Mouse (Mus musculus) MEL (cell line): Measurements from ENCODE around the gene Sap18. TPM values are rescaled to one million over a fixed set of nuclear protein-coding genes. Genes with fewer than 3 reads are reported as not detected.
"Not testable (repeated sequence)": the region's sequence is repeated elsewhere in the genome, so short reads cannot be mapped to it uniquely, and the experiment has no call there.

Experiments used
- DNase-seq: peaks from one replicate; pipeline ENCODE4 v3.0.0; 2011; ENCODE audit warnings: low read depth, low spot score
- H3K27ac ChIP-seq: 2 replicates; pipeline ENCODE4 v1.5.1; 2012; ENCODE audit warnings: low read depth, mild to moderate bottlenecking, control low read depth, low read length, moderate library complexity; ENCODE audit not compliant: control insufficient read depth
- H3K27me3 ChIP-seq, 2 experiments: fragments of 150-350 bp in 1 of 2; sonication (generic) in 1 of 2; 2 replicates each; pipeline ENCODE4 v1.6.1; 2012; ENCODE audit warnings: low read length in 2 of 2, mild to moderate bottlenecking in 2 of 2, improper control_type of control experiment in 1 of 2, moderate library complexity in 1 of 2; ENCODE audit not compliant: insufficient read depth in 2 of 2, control insufficient read depth in 1 of 2
- H3K36me3 ChIP-seq, 2 experiments: 2 replicates each; pipeline ENCODE4 v1.6.1; 2012 to 2014; ENCODE audit warnings: low read length in 2 of 2, improper control_type of control experiment in 1 of 2, inconsistent platforms in 1 of 2, mild to moderate bottlenecking in 1 of 2; ENCODE audit not compliant: insufficient read depth in 2 of 2, control insufficient read depth in 1 of 2
- H3K4me1 ChIP-seq, 2 experiments: fragments of 150-350 bp in 1 of 2; sonication (generic) in 1 of 2; 2 replicates each; pipeline ENCODE4 v1.6.1; 2012; ENCODE audit warnings: low read length in 2 of 2, improper control_type of control experiment in 1 of 2, mild to moderate bottlenecking in 1 of 2; ENCODE audit not compliant: insufficient read depth in 2 of 2, control insufficient read depth in 1 of 2
- H3K4me3 ChIP-seq, 2 experiments: fragments of 150-350 bp in 1 of 2; sonication (generic) in 1 of 2; 2 replicates each; pipeline ENCODE4 v1.5.1; 2012; ENCODE audit warnings: low read depth in 2 of 2, low read length in 2 of 2, mild to moderate bottlenecking in 2 of 2, moderate library complexity in 2 of 2, control low read depth in 1 of 2, improper control_type of control experiment in 1 of 2; ENCODE audit not compliant: control insufficient read depth in 1 of 2, insufficient read depth in 1 of 2
- H3K79me2 ChIP-seq: 2 replicates; pipeline ENCODE4 v1.6.1; 2012; ENCODE audit warnings: mild to moderate bottlenecking, low read length, moderate library complexity; ENCODE audit not compliant: control insufficient read depth, poor library complexity, insufficient read depth
- H3K9ac ChIP-seq: 2 replicates; pipeline ENCODE4 v1.6.1; 2012; ENCODE audit warnings: low read depth, mild to moderate bottlenecking, control low read depth, low read length, moderate library complexity; ENCODE audit not compliant: control insufficient read depth, poor library complexity, severe bottlenecking
- H3K9me3 ChIP-seq: fragments of 150-350 bp; sonication (generic); replicated peaks from 2 replicates; pipeline ENCODE4 v1.6.1; 2012; ENCODE audit warnings: mild to moderate bottlenecking, low read length, improper control_type of control experiment, moderate library complexity; ENCODE audit not compliant: insufficient read depth
- BHLHE40 ChIP-seq: IDR thresholded peaks from 2 replicates; pipeline ENCODE4 v1.6.1; 2012; ENCODE audit warnings: low read depth, mild to moderate bottlenecking, inconsistent platforms, low read length, improper control_type of control experiment, borderline replicate concordance
- GABPA ChIP-seq: IDR thresholded peaks from 2 replicates; pipeline ENCODE4 v1.6.1; 2012; ENCODE audit warnings: low read depth, mild to moderate bottlenecking, inconsistent platforms, low read length, improper control_type of control experiment, moderate library complexity
- GATA1 ChIP-seq: IDR thresholded peaks from 2 replicates; pipeline ENCODE4 v1.6.1; 2011; ENCODE audit warnings: low read depth, low read length, improper control_type of control experiment
- HCFC1 ChIP-seq: IDR thresholded peaks from 2 replicates; pipeline ENCODE4 v1.6.1; 2012; ENCODE audit warnings: low read depth, mild to moderate bottlenecking, inconsistent platforms, low read length, improper control_type of control experiment, moderate library complexity
- MYB ChIP-seq: IDR thresholded peaks from 2 replicates; pipeline ENCODE4 v1.6.1; 2011; ENCODE audit warnings: mild to moderate bottlenecking, low read depth, low read length, improper control_type of control experiment
- NELFE ChIP-seq: IDR thresholded peaks from 2 replicates; pipeline ENCODE4 v1.6.1; 2011; ENCODE audit warnings: low read depth, low read length, improper control_type of control experiment
- POLR2AphosphoS2 ChIP-seq: IDR thresholded peaks from 2 replicates; pipeline ENCODE4 v1.6.1; 2011; ENCODE audit warnings: low read length, improper control_type of control experiment
- POLR2AphosphoS5 ChIP-seq: IDR thresholded peaks from 2 replicates; pipeline ENCODE4 v1.6.1; 2012; ENCODE audit warnings: low read depth, borderline replicate concordance, mild to moderate bottlenecking, inconsistent platforms, low read length, moderate library complexity, mixed read lengths
- RAD21 ChIP-seq: IDR thresholded peaks from 2 replicates; pipeline ENCODE4 v1.6.1; 2011; ENCODE audit warnings: mild to moderate bottlenecking, low read depth, low read length, improper control_type of control experiment
- TAL1 ChIP-seq: IDR thresholded peaks from 2 replicates; pipeline ENCODE4 v1.6.1; 2012; ENCODE audit warnings: mild to moderate bottlenecking, inconsistent platforms, low read length, moderate library complexity, mixed read lengths
- TCF12 ChIP-seq: IDR thresholded peaks from 2 replicates; pipeline ENCODE4 v1.6.1; 2014; ENCODE audit warnings: low read depth, mild to moderate bottlenecking, inconsistent platforms, low read length, improper control_type of control experiment, moderate library complexity
- ZC3H11A ChIP-seq: IDR thresholded peaks from 2 replicates; pipeline ENCODE4 v1.6.1; 2012; ENCODE audit warnings: low read depth, mild to moderate bottlenecking, inconsistent platforms, low read length, improper control_type of control experiment
- ZMIZ1 ChIP-seq: IDR thresholded peaks from 2 replicates; pipeline ENCODE4 v1.6.1; 2012; ENCODE audit warnings: low read depth, mild to moderate bottlenecking, inconsistent platforms, low read length, improper control_type of control experiment, moderate library complexity
- ZNF384 ChIP-seq: IDR thresholded peaks from 2 replicates; pipeline ENCODE4 v1.6.1; 2012; ENCODE audit warnings: low read depth, mild to moderate bottlenecking, inconsistent platforms, low read length, improper control_type of control experiment
- polyA plus RNA-seq, 2 experiments: library from polyadenylated mRNA; stranded (reverse) in 1 of 2; unstranded in 1 of 2; fragments of >175 nt in 1 of 2; fragments of >200 nt in 1 of 2; gene quantifications; 2 replicates each; pipeline versions ENCODE4 v1.2.1 to v1.2.4; 2012; ENCODE audit warnings: low replicate concordance in 2 of 2, low read depth in 1 of 2; ENCODE audit not compliant: insufficient read length in 2 of 2, insufficient read depth in 1 of 2, missing spikeins in 1 of 2
- total RNA-seq: library from RNA; depleted of rRNA; stranded (reverse); fragments of 300-350 nt; gene quantifications from 2 replicates; pipeline ENCODE4 v1.2.3, GENCODE M21; 2012

Sap18 gene
- total and polyA plus RNA-seq, 3 experiments: 13.7 to 201 TPM; not detected in 1

DNA sequence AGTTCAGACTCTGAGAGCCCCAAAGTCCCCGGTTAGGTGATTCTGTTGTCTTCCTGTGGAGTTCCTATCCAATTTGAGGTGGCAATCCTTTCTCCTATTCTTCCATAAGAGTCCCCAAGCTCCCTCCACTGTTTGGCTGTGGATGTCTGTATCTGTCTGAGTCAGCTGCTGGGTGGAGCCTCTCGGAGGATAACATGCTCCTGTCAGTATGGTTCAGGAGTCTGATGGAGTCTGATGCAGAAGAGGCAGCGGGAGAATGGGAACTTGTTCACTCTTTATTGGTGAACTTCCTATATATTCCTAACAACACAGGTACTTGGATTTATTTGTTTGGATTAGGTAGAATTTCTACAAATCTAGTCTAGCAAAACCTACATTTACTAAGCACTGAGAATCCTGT is 46.6 kb downstream of the Sap18 start:
- DNase-seq: no peak
- no peak overlapping the region for H3K9ac ChIP-seq
- H3K27ac ChIP-seq: no peak overlapping the region
- no peaks in the 10 kb centered on the region for H3K4me1 ChIP-seq
- TF ChIP-seq GATA1 (no peak), POLR2AphosphoS5 (no peak), ZC3H11A (no peak), POLR2AphosphoS2 (no peak), TAL1 (no peak), NELFE (no peak), GABPA (no peak), ZNF384 (no peak), ZMIZ1 (no peak), HCFC1 (no peak), MYB (no peak)
- peaks cover 0 to 2% of the 10 kb centered on the region in 2 experiments; a peak in 2 of 4 replicates for H3K36me3 ChIP-seq
- H3K9me3 ChIP-seq: no peaks in the 10 kb centered on the region
- H3K79me2 ChIP-seq: no peaks in the 10 kb centered on the region
- no peaks in the 10 kb centered on the region for H3K27me3 ChIP-seq
- H3K4me3 ChIP-seq: no peak overlapping the region

DNA sequence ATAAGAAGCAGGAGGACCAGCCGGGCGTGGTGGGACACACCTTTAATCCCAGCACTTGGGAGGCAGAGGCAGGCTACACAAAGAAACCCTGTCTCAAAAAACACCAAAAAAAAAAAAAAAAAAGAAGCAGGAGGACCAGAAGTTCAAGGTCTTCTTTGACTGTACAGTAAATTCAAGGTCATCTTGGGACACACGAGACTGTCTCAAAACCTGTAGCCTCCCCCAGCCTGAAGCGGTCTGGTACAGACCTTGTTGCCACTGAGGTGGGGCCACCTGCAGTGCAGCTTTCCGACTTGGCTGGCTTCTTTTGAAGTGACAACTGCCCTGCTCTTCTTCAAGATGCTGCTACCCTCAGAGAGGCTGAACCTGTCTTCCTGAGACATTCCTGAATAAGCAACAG is 50.1 kb downstream of the Sap18 start:
- not testable (repeated sequence) for DNase-seq, H3K79me2 ChIP-seq, H3K9ac ChIP-seq, H3K4me1 ChIP-seq, H3K27ac ChIP-seq, H3K9me3 ChIP-seq, H3K27me3 ChIP-seq, H3K4me3 ChIP-seq, H3K36me3 ChIP-seq

DNA sequence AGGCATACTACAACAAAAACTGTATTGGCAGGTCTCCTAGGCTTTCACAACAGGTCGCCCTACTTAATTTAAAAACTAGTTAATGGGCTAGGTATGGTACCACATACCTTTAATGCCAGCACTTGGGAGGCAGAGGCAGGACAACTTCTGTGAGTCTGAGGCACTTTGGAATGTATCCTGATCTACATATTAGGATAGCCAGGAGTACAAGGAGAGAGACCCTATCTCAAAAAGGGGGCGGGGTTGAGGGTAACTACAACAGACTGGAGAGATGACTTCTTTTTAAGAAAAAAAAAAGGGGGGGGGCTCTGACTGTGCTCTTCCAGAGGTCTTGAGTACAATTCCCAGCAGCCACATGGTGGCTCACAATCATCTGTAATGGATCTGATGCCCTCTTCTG is 50.7 kb downstream of the Sap18 start:
- H3K4me3 ChIP-seq: no peak overlapping the region
- H3K27me3 ChIP-seq: no peaks in the 10 kb centered on the region
- no peaks in the 10 kb centered on the region for H3K79me2 ChIP-seq
- peaks cover 0 to 2% of the 10 kb centered on the region in 2 experiments; a peak in 3 of 4 replicates for H3K36me3 ChIP-seq
- H3K27ac ChIP-seq: no peak overlapping the region
- TF ChIP-seq NELFE: no peak
- TF ChIP-seq POLR2AphosphoS2: no peak
- no peak for TF ChIP-seq BHLHE40
- TF ChIP-seq RAD21: no peak
- no peak for TF ChIP-seq TCF12
- no peak for TF ChIP-seq GABPA
- H3K4me1 ChIP-seq: 0 out of 4 replicates have a peak, but pooled peaks cover 0 to 3% of the 10 kb centered on the region in 2 experiments
- DNase-seq: no peak
- no peak overlapping the region for H3K9ac ChIP-seq
- no peaks in the 10 kb centered on the region for H3K9me3 ChIP-seq
